Mouse (Mus musculus): ENCODE results near the gene Hacd4. TPM values are rescaled to one million over a fixed set of nuclear protein-coding genes. Genes with fewer than 3 reads are reported as not detected.
"Not testable (repeated sequence)": the region's sequence is repeated elsewhere in the genome, so short reads cannot be mapped to it uniquely, and the experiment has no call there.

The Hacd4 gene
- polyA plus RNA-seq, 1 experiment = 0.54 TPM

- TF ChIP-seq POLR2A (IDR thresholded peaks at IDR 0.05; ENCODE audit: borderline replicate concordance, insufficient read depth, low read length) (no peak), CTCF (IDR thresholded peaks at IDR 0.05; ENCODE audit: borderline replicate concordance, insufficient read depth, low read depth, low read length) (no peak)
- DNase-seq = no peak
- H3K4me3 ChIP-seq (replicated peaks; ENCODE audit: insufficient read depth, low read depth, low read length) = no peak overlapping the region
Observed at GRCm38 (mm10) chr4:88400992-88401313, 37.8 kb downstream of the Hacd4 start.

DNA sequence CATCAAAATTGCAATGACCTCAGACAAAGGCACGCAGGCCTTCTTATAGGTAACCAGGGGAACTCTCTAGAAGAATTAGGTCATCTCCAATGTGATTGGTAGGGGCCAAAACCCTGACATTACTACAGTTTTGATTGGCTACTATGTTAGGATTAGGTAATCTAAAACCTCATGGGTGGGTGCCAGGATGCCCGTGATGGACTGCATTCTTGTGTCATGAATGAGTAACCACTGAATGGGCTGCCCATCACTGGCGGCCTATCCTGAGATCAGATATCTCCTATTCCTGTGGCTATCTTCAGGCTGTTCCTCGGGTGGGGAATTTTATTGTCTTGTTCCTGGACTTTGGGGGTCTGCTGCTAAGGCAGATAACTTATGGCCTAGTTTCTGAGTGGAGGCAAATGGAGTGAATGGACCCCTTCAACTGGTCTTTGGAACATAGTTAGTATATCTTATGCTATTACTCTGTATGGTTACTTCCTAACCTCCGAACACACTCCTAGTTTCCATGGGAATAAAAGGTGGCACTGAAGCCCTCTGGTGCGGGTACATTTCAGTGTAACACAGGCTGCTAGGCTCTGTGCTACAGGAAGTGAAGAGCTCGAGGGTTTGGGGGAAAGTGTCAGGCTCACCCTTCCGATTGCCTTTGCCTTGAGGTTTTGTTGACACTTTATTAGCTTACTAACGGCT lies 38.3 kb downstream of the Hacd4 start:
- no peak for DNase-seq
- no peak for TF ChIP-seq POLR2A (IDR thresholded peaks at IDR 0.05; ENCODE audit: borderline replicate concordance, insufficient read depth, low read length)
- H3K27ac ChIP-seq (ENCODE audit: insufficient read depth, low read length) = no peak overlapping the region
- H3K27me3 ChIP-seq (ENCODE audit: control insufficient read depth, insufficient read depth, low read length) = no peaks in the 10 kb centered on the region
- no peak overlapping the region for H3K4me3 ChIP-seq (replicated peaks; ENCODE audit: insufficient read depth, low read depth, low read length)
- WGBS = 72% methylated on average over 9 of the region's 9 CpGs
- no peaks in the 10 kb centered on the region for H3K4me1 ChIP-seq (ENCODE audit: control insufficient read depth, insufficient read depth, low read length)

More at GRCm38 (mm10) chr4:88400992-88401313, 37.8 kb downstream of the Hacd4 start:
- whole genome bisulfite sequencing = 90% methylated on average over 7 of the region's 7 CpGs
- H3K27ac ChIP-seq (ENCODE audit: insufficient read depth, low read length) = no peak overlapping the region
- no peaks in the 10 kb centered on the region for H3K4me1 ChIP-seq (ENCODE audit: control insufficient read depth, insufficient read depth, low read length)
- H3K27me3 ChIP-seq (ENCODE audit: control insufficient read depth, insufficient read depth, low read length) = no peaks in the 10 kb centered on the region

DNA sequence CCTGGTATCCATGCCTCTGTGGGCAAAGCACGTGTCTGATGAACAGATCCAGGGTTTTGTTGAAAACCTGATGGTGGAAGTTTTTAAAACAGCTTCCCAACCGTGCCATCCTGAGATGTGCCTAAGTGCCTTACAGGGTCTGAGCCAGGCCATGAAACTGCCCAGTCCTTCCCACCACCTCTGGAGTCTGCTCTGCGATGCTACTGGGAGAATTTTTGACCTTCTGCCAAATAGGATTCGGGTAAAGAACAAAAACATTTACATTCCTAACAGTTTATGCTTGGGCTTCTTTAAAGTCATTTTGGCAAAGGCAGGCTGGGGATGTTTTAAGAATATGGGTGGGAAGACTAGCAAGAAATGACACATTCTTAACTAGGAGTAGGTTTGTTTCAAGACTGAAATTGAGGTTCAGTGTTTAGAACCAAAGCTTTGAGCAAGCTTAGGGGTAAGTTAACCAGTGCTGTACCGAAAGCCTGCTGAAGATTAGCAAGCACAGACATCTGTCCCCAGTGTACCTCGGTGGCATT lies 41.7 kb downstream of the Hacd4 start:
- Histone ChIP-seq H3K4me3 (replicated peaks; ENCODE audit: insufficient read depth, low read depth, low read length) (no peak overlapping the region), H3K27me3 (ENCODE audit: control insufficient read depth, insufficient read depth, low read length) (no peaks in the 10 kb centered on the region), H3K4me1 (ENCODE audit: control insufficient read depth, insufficient read depth, low read length) (no peaks in the 10 kb centered on the region), H3K27ac (ENCODE audit: insufficient read depth, low read length) (no peak overlapping the region)
- 53% methylated on average over 6 of the region's 6 CpGs for WGBS
- DNase-seq = no peak
- TF ChIP-seq POLR2A (IDR thresholded peaks at IDR 0.05; ENCODE audit: borderline replicate concordance, insufficient read depth, low read length) (no peak), CTCF (IDR thresholded peaks at IDR 0.05; ENCODE audit: borderline replicate concordance, insufficient read depth, low read depth, low read length) (no peak)

DNA sequence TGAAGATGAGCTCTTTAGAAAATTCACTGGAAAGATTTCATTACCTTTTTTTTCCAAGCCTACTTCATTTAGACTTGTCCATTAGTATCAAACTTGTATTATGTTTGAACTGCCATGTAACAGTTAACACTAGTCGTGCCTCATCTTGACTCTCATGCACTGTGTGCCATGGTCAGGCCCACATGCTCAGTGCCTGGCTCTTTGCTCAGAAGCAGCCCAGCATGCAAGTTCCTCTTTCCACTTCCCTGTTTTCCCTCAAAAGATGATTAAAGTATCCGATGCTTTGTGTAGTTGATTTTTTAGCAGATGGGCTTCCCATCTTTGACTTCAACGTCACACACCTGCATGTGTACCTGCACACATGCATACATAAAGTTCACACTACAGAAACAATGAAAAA lies 43.0 kb downstream of the Hacd4 start:
- Histone ChIP-seq H3K4me3 (replicated peaks; ENCODE audit: insufficient read depth, low read depth, low read length) (no peak overlapping the region), H3K4me1 (ENCODE audit: control insufficient read depth, insufficient read depth, low read length) (no peaks in the 10 kb centered on the region), H3K27ac (ENCODE audit: insufficient read depth, low read length) (no peak overlapping the region), H3K27me3 (ENCODE audit: control insufficient read depth, insufficient read depth, low read length) (no peaks in the 10 kb centered on the region)
- no peak for DNase-seq
- 88% methylated on average over 3 of the region's 3 CpGs for WGBS
- TF ChIP-seq POLR2A (IDR thresholded peaks at IDR 0.05; ENCODE audit: borderline replicate concordance, insufficient read depth, low read length) (no peak), CTCF (IDR thresholded peaks at IDR 0.05; ENCODE audit: borderline replicate concordance, insufficient read depth, low read depth, low read length) (no peak)

GRCm38 (mm10) chr4:88390596-88390995 lies 48.1 kb downstream of the Hacd4 start:
- H3K27me3 ChIP-seq (ENCODE audit: control insufficient read depth, insufficient read depth, low read length); DNase-seq; H3K27ac ChIP-seq (ENCODE audit: insufficient read depth, low read length); H3K4me3 ChIP-seq (replicated peaks; ENCODE audit: insufficient read depth, low read depth, low read length); H3K4me1 ChIP-seq (ENCODE audit: control insufficient read depth, insufficient read depth, low read length): not testable (repeated sequence)
- 58% methylated on average over 1 of the region's 1 CpGs for WGBS

DNA sequence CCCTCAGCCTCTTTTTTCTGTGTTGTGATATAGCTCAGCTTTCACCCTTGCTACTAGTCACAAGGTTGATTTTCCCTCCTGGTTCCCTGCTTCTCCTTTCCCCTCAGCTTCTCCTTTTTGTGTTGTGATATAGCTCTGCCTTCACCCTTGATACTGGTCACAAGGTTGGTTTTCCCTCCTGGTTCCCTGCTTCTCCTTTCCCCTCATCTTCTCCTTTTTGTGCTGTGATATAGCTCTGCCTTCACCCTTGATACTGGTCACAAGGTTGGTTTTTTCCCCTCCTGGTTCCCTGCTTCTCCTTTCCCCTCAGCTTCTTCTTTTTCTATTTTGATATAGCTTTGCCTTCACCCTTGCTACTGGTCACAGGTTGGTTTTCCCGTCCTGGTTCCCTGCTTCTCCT lies 48.7 kb downstream of the Hacd4 start:
- 78% methylated on average over 1 of the region's 1 CpGs for WGBS
- DNase-seq = no peak
- TF ChIP-seq CTCF (IDR thresholded peaks at IDR 0.05; ENCODE audit: borderline replicate concordance, insufficient read depth, low read depth, low read length) = no peak
- no peak for TF ChIP-seq POLR2A (IDR thresholded peaks at IDR 0.05; ENCODE audit: borderline replicate concordance, insufficient read depth, low read length)
- Histone ChIP-seq H3K4me3 (replicated peaks; ENCODE audit: insufficient read depth, low read depth, low read length) (no peak overlapping the region), H3K27me3 (ENCODE audit: control insufficient read depth, insufficient read depth, low read length) (no peaks in the 10 kb centered on the region), H3K4me1 (ENCODE audit: control insufficient read depth, insufficient read depth, low read length) (no peaks in the 10 kb centered on the region), H3K27ac (ENCODE audit: insufficient read depth, low read length) (no peak overlapping the region)

- TF ChIP-seq CTCF (IDR thresholded peaks at IDR 0.05; ENCODE audit: borderline replicate concordance, insufficient read depth, low read depth, low read length) = no peak
- no peak for TF ChIP-seq POLR2A (IDR thresholded peaks at IDR 0.05; ENCODE audit: borderline replicate concordance, insufficient read depth, low read length)
- no peak overlapping the region for H3K27ac ChIP-seq (ENCODE audit: insufficient read depth, low read length)
- DNase-seq = no peak
- no peak overlapping the region for H3K4me3 ChIP-seq (replicated peaks; ENCODE audit: insufficient read depth, low read depth, low read length)
- H3K27me3 ChIP-seq (ENCODE audit: control insufficient read depth, insufficient read depth, low read length) = no peaks in the 10 kb centered on the region
- WGBS = 68% methylated on average over 18 of the region's 18 CpGs
- H3K4me1 ChIP-seq (ENCODE audit: control insufficient read depth, insufficient read depth, low read length) = no peaks in the 10 kb centered on the region
Observed at GRCm38 (mm10) chr4:88372293-88373224, 66.2 kb downstream of the Hacd4 start.

DNA sequence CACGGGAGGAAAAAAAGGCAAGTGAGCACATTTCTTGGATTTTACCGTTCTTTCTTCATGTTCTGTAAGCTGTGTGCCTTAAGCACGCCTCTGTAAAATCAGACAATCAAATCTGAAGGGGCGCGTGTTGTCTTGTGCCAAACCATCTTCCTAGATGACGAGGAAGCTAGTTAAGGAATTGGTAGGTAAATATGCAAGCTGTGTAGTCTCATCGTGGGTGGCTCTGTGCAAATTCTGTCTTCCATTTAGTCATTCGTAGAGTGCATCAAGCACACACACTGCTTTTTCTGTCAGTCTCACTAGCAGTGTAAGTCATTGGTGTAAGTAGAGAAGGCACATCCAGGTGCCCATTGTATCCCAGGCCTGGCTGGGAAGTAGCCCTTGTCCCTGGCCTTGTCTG lies 67.9 kb downstream of the Hacd4 start:
- Histone ChIP-seq H3K4me1 (ENCODE audit: control insufficient read depth, insufficient read depth, low read length) (no peaks in the 10 kb centered on the region), H3K27ac (ENCODE audit: insufficient read depth, low read length) (no peak overlapping the region), H3K27me3 (ENCODE audit: control insufficient read depth, insufficient read depth, low read length) (no peaks in the 10 kb centered on the region), H3K4me3 (replicated peaks; ENCODE audit: insufficient read depth, low read depth, low read length) (no peak overlapping the region)
- WGBS = 93% methylated on average over 8 of the region's 8 CpGs
- DNase-seq = no peak
- no peak for TF ChIP-seq POLR2A (IDR thresholded peaks at IDR 0.05; ENCODE audit: borderline replicate concordance, insufficient read depth, low read length)
- TF ChIP-seq CTCF (IDR thresholded peaks at IDR 0.05; ENCODE audit: borderline replicate concordance, insufficient read depth, low read depth, low read length) = no peak
